Mouse (Mus musculus) cortical plate, adult 2 months (tissue): ENCODE data around the gene Sgip1.

Experiments used
- CTCF ChIP-seq: fragments of 200-500 bp; IDR thresholded peaks from 2 replicates; pipeline ENCODE4 v1.5.1; 2011; ENCODE audit warnings: mild to moderate bottlenecking, control low read depth, low read length; ENCODE audit not compliant: insufficient read depth; ENCODE audit errors: extremely low read depth
- POLR2A ChIP-seq: fragments of 200-500 bp; IDR thresholded peaks from 2 replicates; pipeline ENCODE4 v1.6.1; 2011; ENCODE audit warnings: mild to moderate bottlenecking, low read length, control low read depth; ENCODE audit not compliant: insufficient read depth; ENCODE audit errors: extremely low read depth

- TF ChIP-seq CTCF = no peak
- TF ChIP-seq POLR2A = no peak
Observed at GRCm38 (mm10) chr4:102944325-102944724, 203.2 kb downstream of the Sgip1 start.
